Mouse (Mus musculus) Patski (cell line): ENCODE measurements around the gene Pomgnt1. TPM values are rescaled to one million over a fixed set of nuclear protein-coding genes. Genes with fewer than 3 reads are reported as not detected.

Source experiments
- ATAC-seq: fragments of 100-300 bp; one replicate; pipeline ENCODE4 v1.8.0; 2021
- CTCF ChIA-PET: fragments of 350-600 bp; sonication (Branson Sonifier 250); formaldehyde crosslinking; loops from one replicate; lab custom pipeline; 2022; ENCODE audit warnings: inconsistent platforms; lab: Charles Lee
- POLR2A ChIA-PET: fragments of 350-600 bp; sonication (Branson Sonifier 250); formaldehyde crosslinking; loops from one replicate; lab custom pipeline; 2022; ENCODE audit warnings: antibody characterized with exemption, inconsistent platforms; lab: Charles Lee
- DNase-seq: peaks from one replicate; pipeline ENCODE4 v3.0.0-alpha.2; 2011; ENCODE audit warnings: low read depth, low spot score
- H3K27me3 ChIP-seq: fragments of 371-371 bp; one replicate; pipeline ENCODE4 v1.5.1; 2021
- CTCF ChIP-seq: fragments of 100-300 bp; IDR thresholded peaks from one replicate; pipeline ENCODE4 v1.5.1; 2021
- in situ Hi-C: fragments of 300-500 bp; cut with MboI; formaldehyde crosslinking; loops from 3 replicates; pipeline ENCODE4 v1.11.1; 2018; ENCODE audit warnings: low pct_unique_long_range_greater_than_20kb, mixed read lengths
- polyA plus RNA-seq: library from polyadenylated mRNA; unstranded; gene quantifications from one replicate; pipeline ENCODE4 v1.2.3, GENCODE M21; 2021

Pomgnt1 gene
- polyA plus RNA-seq, 1 experiment from 2014 or later, result 57.6 TPM

- DNase-seq (no peak), ATAC-seq (no peak)
- POLR2A ChIA-PET, result no interaction called here
- H3K27me3 ChIP-seq, result no peaks in the 10 kb centered on the region
- in situ Hi-C loops, result loop anchor here (5.0 kb wide), 1 partner anchor 109 kb away; no protein-coding TSS in a partner anchor
- CTCF ChIA-PET, result no interaction called here
- no peak for TF ChIP-seq CTCF
Measured at GRCm38 (mm10) chr4:116173072-116173471, 49.4 kb downstream of the Pomgnt1 start, which contains the start of the genes 1700042G07Rik and Gm49337. 1700042G07Rik (plus strand) TSS chr4:116173372. Gm49337 (plus strand) TSS chr4:116173384.

- DNase-seq (no peak), ATAC-seq (no peak)
- ChIA-PET CTCF (no interaction called here), POLR2A (no interaction called here)
- in situ Hi-C loops, result loop anchor here (5.0 kb wide), 1 partner anchor 109 kb away; no protein-coding TSS in a partner anchor
- TF ChIP-seq CTCF, result no peak
- H3K27me3 ChIP-seq, result no peaks in the 10 kb centered on the region
Measured at GRCm38 (mm10) chr4:116173752-116174151, 50.1 kb downstream of the Pomgnt1 start.

- DNase-seq, result no peak
- no peak for ATAC-seq
- in situ Hi-C loops, result loop anchor here (5.0 kb wide), 1 partner anchor 108 kb away; no protein-coding TSS in a partner anchor
- ChIA-PET POLR2A (interaction anchor here (0.7 kb wide), 1 partner anchor 28 kb away, joined by 3 read pairs; no protein-coding TSS in a partner anchor), CTCF (no interaction called here)
- no peak for TF ChIP-seq CTCF
- H3K27me3 ChIP-seq, result no peaks in the 10 kb centered on the region
Measured at GRCm38 (mm10) chr4:116174466-116175116, 51.0 kb downstream of the Pomgnt1 start.

GRCm38 (mm10) chr4:116175136-116175535 is 51.5 kb downstream of the Pomgnt1 start:
- ChIA-PET POLR2A (interaction anchor here (0.7 kb wide), 1 partner anchor 29 kb away, joined by 3 read pairs; no protein-coding TSS in a partner anchor), CTCF (interaction anchor here (1.0 kb wide), 1 partner anchor 40 kb away, joined by 3 read pairs; no protein-coding TSS in a partner anchor)
- no peak for DNase-seq
- ATAC-seq, result no peak
- in situ Hi-C loops, result no loop called here
- H3K27me3 ChIP-seq, result no peaks in the 10 kb centered on the region
- no peak for TF ChIP-seq CTCF

GRCm38 (mm10) chr4:116175711-116176542 is 52.3 kb downstream of the Pomgnt1 start:
- no peaks in the 10 kb centered on the region for H3K27me3 ChIP-seq
- ChIA-PET POLR2A (no interaction called here), CTCF (interaction anchor here (1.0 kb wide), 1 partner anchor 41 kb away, joined by 3 read pairs; no protein-coding TSS in a partner anchor)
- TF ChIP-seq CTCF, result no peak
- DNase-seq (no peak), ATAC-seq (no peak)
- in situ Hi-C loops, result no loop called here

GRCm38 (mm10) chr4:116176543-116176988 is 52.9 kb downstream of the Pomgnt1 start:
- no peaks in the 10 kb centered on the region for H3K27me3 ChIP-seq
- ATAC-seq (no peak), DNase-seq (no peak)
- CTCF ChIA-PET, result no interaction called here
- in situ Hi-C loops, result no loop called here
- no peak for TF ChIP-seq CTCF
- POLR2A ChIA-PET, result no interaction called here

- in situ Hi-C loops, result no loop called here
- H3K27me3 ChIP-seq, result no peaks in the 10 kb centered on the region
- no peak for TF ChIP-seq CTCF
- ATAC-seq (no peak), DNase-seq (no peak)
- POLR2A ChIA-PET, result no interaction called here
- CTCF ChIA-PET, result no interaction called here
Measured at GRCm38 (mm10) chr4:116177140-116177539, 53.5 kb downstream of the Pomgnt1 start.

GRCm38 (mm10) chr4:116182079-116182478 is 58.4 kb downstream of the Pomgnt1 start:
- H3K27me3 ChIP-seq, result no peaks in the 10 kb centered on the region
- ChIA-PET POLR2A (no interaction called here), CTCF (no interaction called here)
- DNase-seq (no peak), ATAC-seq (no peak)
- in situ Hi-C loops, result no loop called here
- no peak for TF ChIP-seq CTCF

GRCm38 (mm10) chr4:116182745-116183144 is 59.1 kb downstream of the Pomgnt1 start:
- H3K27me3 ChIP-seq, result no peaks in the 10 kb centered on the region
- CTCF ChIA-PET, result no interaction called here
- DNase-seq (no peak), ATAC-seq (no peak)
- in situ Hi-C loops, result no loop called here
- TF ChIP-seq CTCF, result no peak
- POLR2A ChIA-PET, result no interaction called here

- TF ChIP-seq CTCF, result no peak
- POLR2A ChIA-PET, result no interaction called here
- DNase-seq (no peak), ATAC-seq (no peak)
- CTCF ChIA-PET, result interaction anchor here (1.3 kb wide), 1 partner anchor 15 kb away, joined by 3 read pairs; no protein-coding TSS in a partner anchor
- no peaks in the 10 kb centered on the region for H3K27me3 ChIP-seq
- in situ Hi-C loops, result no loop called here
Measured at GRCm38 (mm10) chr4:116185083-116185482, 61.4 kb downstream of the Pomgnt1 start.
